Mouse (Mus musculus) lung, adult 2 months (tissue): ENCODE measurements around the gene St13. TPM values are rescaled to one million over a fixed set of nuclear protein-coding genes. Genes with fewer than 3 reads are reported as not detected.

Experiments
- DNase-seq: peaks from one replicate; pipeline ENCODE4 v3.0.0; 2022
- H3K4me1 ChIP-seq: fragments of 200-500 bp; 2 replicates; pipeline ENCODE4 v1.6.1; 2011; ENCODE audit warnings: low read length; ENCODE audit not compliant: control insufficient read depth, insufficient read depth
- H3K4me3 ChIP-seq: fragments of 200-500 bp; replicated peaks from 2 replicates; pipeline ENCODE3; 2011; ENCODE audit warnings: low read depth, mild to moderate bottlenecking, control low read depth, low read length; ENCODE audit errors: extremely low read depth
- CTCF ChIP-seq: fragments of 200-500 bp; IDR thresholded peaks from 2 replicates; pipeline ENCODE4 v1.5.1; 2011; ENCODE audit warnings: mild to moderate bottlenecking, low read length, control low read depth; ENCODE audit not compliant: insufficient read depth
- POLR2A ChIP-seq: fragments of 200-500 bp; IDR thresholded peaks from 2 replicates; pipeline ENCODE4 v1.6.1; 2011; ENCODE audit warnings: low read depth, mild to moderate bottlenecking, control low read depth, low read length, borderline replicate concordance; ENCODE audit errors: extremely low read depth
- WGBS: fragments of 180-500 bp; shearing (Covaris S2); methylation state at CpG from one replicate; pipeline ENCODE4 v1.1.7; 2018; 5-methylcytosine and 5-hydroxymethylcytosine counted together
- polyA plus RNA-seq: library from polyadenylated mRNA; depleted of rRNA; stranded (reverse); fragments of >200 nt; gene quantifications from 2 replicates; pipeline ENCODE4 v1.2.3, GENCODE M21; 2012

St13 gene
- polyA plus RNA-seq, 1 experiment, result 16.4 TPM

DNA sequence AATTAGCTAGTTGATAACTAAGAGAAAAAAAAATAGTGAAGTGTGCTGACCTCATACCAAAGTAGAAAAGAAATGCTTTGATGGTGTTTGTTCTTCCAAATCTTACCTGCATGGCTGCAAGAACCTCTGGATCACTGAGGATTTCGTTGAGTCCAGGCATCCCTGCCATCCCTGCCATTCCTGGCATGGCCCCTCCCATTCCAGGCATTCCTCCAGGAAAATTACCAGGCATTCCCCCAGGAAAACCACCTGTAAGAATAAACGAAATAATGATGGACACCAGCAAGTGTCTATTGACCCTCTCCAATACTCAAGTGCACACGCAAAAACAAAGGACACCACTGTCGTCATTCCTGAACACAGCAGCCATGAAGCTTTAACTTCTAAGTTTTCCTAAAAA, 33.6 kb downstream of the St13 start:
- WGBS, result 71% methylated on average over 4 of the region's 4 CpGs
- TF ChIP-seq POLR2A (no peak), CTCF (no peak)
- DNase-seq, result no peak
- Histone ChIP-seq H3K4me1 (no peaks in the 10 kb centered on the region; the same call in 1 of the 2 replicates), H3K4me3 (no peak overlapping the region)

DNA sequence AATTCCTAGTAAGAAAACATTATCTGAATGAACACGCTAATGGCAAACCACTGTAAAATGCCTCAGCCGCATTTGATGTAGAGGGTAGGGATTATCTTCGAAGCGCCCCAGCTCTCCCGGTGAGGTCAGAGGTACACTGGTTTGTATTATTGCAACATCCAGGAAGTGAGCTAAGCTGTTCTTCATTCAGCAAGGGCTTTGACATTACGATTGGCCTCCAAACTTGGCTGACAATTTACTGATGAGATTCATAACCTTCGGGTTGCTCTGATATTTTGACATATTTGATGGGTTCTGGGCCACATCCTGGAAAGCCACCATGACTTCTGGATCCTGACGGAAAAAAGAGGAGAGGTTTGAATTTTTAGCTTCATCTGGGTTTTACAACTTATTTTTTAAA, 34.6 kb downstream of the St13 start:
- no peak for TF ChIP-seq POLR2A
- TF ChIP-seq CTCF, result no peak
- Histone ChIP-seq H3K4me3 (no peak overlapping the region), H3K4me1 (peaks cover 3% of the 10 kb centered on the region; the same call in 1 of the 2 replicates)
- no peak for DNase-seq
- WGBS, result 75% methylated on average over 8 of the region's 8 CpGs

DNA sequence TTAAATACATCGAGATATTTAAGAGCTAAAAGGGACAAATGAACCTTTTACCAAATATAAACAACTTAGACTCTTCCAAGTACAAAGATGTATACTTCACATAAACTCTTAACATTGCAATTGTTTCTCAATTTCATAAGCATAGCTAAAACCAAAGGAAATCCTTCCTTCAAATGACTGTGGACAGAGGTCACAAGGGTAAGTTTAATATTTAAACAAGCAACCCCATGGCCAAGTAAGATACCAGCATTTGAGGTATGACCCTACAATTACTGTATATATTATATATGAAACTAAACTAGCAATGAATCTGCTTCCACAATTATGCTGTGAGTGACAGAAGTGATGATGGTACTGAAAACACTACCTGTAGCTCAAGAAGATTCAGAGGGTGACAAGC, 35.6 kb downstream of the St13 start:
- 69% methylated on average over 1 of the region's 1 CpGs for WGBS
- TF ChIP-seq CTCF (no peak), POLR2A (no peak)
- H3K4me3 ChIP-seq, result no peak overlapping the region
- peaks cover 7% of the 10 kb centered on the region for H3K4me1 ChIP-seq
- DNase-seq, result no peak

DNA sequence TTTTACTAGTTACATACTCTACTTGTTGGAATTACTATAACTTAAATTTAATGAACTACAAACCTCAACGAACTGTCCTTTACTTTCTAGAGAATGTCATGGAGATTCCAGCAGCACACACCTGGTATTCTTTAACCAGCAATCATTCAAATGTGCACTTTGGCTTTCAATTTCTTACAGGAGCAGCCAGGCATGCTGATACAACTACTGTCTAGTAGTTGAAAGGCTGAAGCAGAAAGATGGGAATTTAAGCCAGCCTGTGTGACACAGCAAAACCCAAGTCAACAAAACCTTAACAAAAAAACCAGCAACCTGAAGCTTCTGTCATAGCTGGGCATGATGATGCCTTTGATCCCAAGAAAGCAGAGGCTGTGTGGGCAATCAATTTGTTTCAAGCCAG, 37.4 kb downstream of the St13 start:
- no peak for DNase-seq
- WGBS, result 81% methylated on average over 1 of the region's 1 CpGs
- H3K4me3 ChIP-seq, result no peak overlapping the region
- TF ChIP-seq CTCF (no peak), POLR2A (no peak)
- H3K4me1 ChIP-seq, result peaks cover 9% of the 10 kb centered on the region

DNA sequence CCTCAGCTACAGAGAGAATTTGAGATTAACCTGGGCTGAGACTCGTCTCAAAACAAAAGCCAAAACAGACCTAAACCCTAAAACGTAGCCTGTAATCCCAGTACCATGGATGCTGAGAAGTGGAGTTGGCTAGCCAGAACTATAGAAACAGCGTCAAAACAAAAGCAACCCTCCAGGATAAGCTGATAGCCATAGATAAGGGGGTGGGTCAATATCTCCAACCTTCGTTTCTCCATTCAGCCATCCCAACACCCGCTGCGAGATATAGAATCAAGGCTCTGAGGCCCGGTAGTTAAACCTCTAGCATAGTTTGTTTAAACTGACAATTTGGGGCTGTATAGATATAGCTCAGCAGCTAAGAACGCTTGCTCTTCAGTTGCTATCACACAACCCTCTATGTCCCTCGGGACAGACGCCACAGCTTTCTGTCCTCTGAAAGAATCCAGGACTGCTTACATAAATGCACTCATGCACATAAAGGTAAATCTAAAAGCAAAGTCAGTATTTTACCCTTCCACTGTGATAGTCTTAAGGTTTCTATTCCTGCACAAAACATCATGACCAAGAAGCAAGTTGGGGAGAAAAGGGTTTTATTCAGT, 38.4 kb downstream of the St13 start:
- DNase-seq, result no peak
- peaks cover 13% of the 10 kb centered on the region for H3K4me1 ChIP-seq
- no peak overlapping the region for H3K4me3 ChIP-seq
- WGBS, result 35% methylated on average over 10 of the region's 10 CpGs
- TF ChIP-seq CTCF, result no peak
- no peak for TF ChIP-seq POLR2A

DNA sequence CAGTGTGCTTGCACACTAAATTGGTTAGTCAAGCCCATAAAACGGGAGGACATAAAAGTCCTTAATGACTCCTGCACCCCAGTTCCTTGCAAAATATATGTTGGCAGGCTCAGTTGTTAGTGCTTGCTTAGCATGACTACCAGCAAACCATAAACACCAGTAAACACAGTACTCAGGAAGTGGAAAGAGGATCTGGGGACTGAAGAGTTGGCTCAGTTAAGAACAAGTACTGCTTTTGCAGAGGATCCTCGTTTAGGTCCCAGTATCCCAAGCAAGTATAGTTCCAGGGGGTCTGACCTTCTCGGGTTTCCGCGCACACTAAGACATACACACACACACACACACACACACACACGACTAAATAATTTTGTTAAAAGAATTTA, 38.9 kb downstream of the St13 start:
- no peak for DNase-seq
- Histone ChIP-seq H3K4me3 (peak overlapping the region; percentile 26), H3K4me1 (peaks cover 13% of the 10 kb centered on the region)
- TF ChIP-seq CTCF, result no peak
- TF ChIP-seq POLR2A, result no peak
- WGBS, result 38% methylated on average over 6 of the region's 6 CpGs

DNA sequence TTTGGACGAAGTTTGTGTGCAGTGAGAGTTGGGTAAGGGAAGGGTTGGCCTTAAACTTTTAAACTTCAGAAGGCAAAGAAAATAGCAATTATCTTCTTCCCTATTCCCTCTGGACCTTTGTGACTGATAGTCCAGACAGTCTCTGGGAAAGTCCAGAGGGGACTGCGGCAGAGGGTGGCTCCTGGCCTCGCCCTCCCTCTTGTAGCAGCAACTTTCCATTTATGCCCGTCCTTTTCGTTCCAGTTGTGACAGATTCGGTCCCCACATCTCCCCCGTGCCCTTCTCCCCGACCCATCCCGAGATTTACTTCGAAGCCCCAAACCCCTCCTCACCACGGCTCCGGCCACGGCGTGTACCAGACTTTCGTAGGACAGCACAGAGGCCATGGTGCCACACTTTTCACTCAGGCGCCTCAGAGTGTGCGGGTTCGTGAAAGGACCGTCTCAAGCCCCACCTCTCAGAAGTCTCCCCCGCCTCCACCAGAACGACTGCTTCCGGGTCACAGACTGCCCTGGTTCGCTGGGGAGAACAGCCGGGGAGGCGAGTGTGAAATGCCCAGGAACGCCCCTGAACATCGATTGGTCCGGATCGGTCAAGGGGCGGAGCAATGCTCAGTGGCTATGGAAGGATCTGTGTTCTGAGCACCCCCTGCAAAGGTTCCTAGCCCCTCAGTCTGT, 39.4 kb downstream of the St13 start, which contains the start of gene Slc25a17:
TSS of gene Slc25a17 (minus strand) at position 468 of the 677 bp plus-strand sequence.
- peak; percentile 77; the same call in 1 of the 2 replicates for TF ChIP-seq POLR2A
- no peak for TF ChIP-seq CTCF
- DNase-seq, result peak; percentile 93
- Histone ChIP-seq H3K4me1 (peaks cover 13% of the 10 kb centered on the region), H3K4me3 (peak within 1 kb of the TSS; percentile 94)
- 2% methylated on average over 30 of the region's 30 CpGs for WGBS

DNA sequence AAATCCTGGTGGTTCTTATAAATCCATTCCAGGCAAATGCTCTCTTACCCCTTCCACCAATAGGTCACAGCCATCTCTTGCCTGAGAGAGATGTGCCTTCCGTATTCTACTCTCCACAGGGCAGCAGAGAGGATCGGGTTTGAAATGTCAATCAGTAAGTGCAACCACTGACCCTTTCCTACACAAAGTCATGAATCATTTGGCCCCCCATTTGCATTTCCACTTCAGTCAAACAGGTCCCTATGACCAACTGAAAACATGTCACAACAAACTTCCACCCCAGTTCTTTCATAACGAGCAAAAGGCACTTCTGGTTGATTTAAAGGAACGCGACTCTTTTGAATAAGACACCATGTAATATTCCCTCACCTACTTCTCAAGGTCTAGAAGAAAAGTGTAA, 40.5 kb downstream of the St13 start:
- 74% methylated on average over 5 of the region's 5 CpGs for WGBS
- Histone ChIP-seq H3K4me3 (no peak overlapping the region), H3K4me1 (peaks cover 13% of the 10 kb centered on the region)
- no peak for DNase-seq
- TF ChIP-seq CTCF, result no peak
- no peak for TF ChIP-seq POLR2A

DNA sequence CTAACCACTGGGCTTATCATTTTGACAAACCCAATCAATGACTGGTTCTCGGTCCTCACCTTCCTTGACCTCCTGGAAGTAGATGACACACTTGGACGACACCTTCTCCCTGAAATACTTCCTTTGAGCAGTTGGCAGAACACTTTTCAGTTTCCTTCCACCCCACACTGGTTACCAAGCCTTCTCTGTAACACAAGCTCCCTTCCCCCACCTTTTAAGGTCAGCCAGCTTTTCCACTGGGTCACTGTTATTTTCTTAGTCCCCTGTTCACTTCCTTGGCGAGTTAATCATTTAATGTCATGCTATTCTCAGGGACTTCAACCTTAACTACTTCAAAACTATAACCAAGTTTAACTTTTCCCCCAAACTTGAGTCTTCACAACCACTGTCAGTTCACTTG, 40.9 kb downstream of the St13 start:
- peaks cover 13% of the 10 kb centered on the region for H3K4me1 ChIP-seq
- DNase-seq, result no peak
- WGBS, result 52% methylated on average over 3 of the region's 3 CpGs
- H3K4me3 ChIP-seq, result no peak overlapping the region
- no peak for TF ChIP-seq POLR2A

DNA sequence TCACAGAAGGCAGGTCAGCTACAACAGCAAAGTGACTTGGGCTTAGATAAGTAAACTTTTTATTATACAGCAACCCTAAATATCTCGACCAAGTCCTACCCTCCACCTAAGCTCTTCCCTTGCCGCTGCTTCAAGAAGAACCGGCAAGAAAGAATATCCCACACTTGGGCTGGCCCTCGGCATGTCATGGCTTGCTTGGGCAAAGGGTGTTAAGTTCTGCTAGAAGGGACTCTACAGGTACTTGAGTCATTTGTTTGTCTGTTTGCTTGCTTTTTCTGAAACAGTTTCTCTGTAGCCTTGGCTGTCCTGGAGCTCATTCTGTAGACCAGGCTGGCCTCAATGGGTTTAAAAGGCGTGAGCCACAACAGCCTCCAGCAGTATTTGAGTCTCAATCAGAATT, 42.9 kb downstream of the St13 start:
- WGBS, result 53% methylated on average over 5 of the region's 5 CpGs
- no peak overlapping the region for H3K4me3 ChIP-seq
- H3K4me1 ChIP-seq, result peaks cover 13% of the 10 kb centered on the region
- no peak for DNase-seq
- TF ChIP-seq CTCF (no peak), POLR2A (no peak)
